Comparison of ENCODE assay signal across 14 mouse cellular contexts in genomic region chr16:90405599-90405998, GRCm38 (mm10). TPM values are rescaled to one million over a fixed set of nuclear protein-coding genes. Genes with fewer than 3 reads are reported as not detected.
A peak's percentile ranks its signal among the peaks of the same experiment; 100 is the strongest.
DNase-seq lines count a peak whose midpoint lies in the region; ATAC-seq lines count a peak whose summit lies in the region.
"Had no signal": no experiment of that assay in that cellular context is flagged by ENCODE, and none has a peak within 500 bp of the region (broad histone marks: within the 10 kb centered on the region; RNA-seq: fewer than 3 reads in every experiment).

No protein-coding gene starts in this region.

- no peak overlapping the region for H3K4me2 ChIP-seq in forebrain, embryonic 16.5 days (ENCODE audit: low read length)
- H3K4me2 ChIP-seq: liver, embryonic 11.5 days had no signal

- H3K36me3 ChIP-seq in forebrain, embryonic 16.5 days (ENCODE audit: control insufficient read depth, insufficient read depth): no peaks in the 10 kb centered on the region

- peaks cover 51% of the 10 kb centered on the region for H3K4me1 ChIP-seq in forebrain, embryonic 16.5 days (replicated peaks; ENCODE audit: control insufficient read depth, insufficient read depth, low read length)

- peak overlapping the region; percentile 74 for H3K27ac ChIP-seq in forebrain, embryonic 16.5 days (ENCODE audit: low read length)
- H3K27ac ChIP-seq: gastrocnemius, adult 2 months had no signal

- no peaks in the 10 kb centered on the region for H3K9me3 ChIP-seq in forebrain, embryonic 16.5 days (ENCODE audit: control insufficient read depth, low read length)

- no peak overlapping the region for H3K4me3 ChIP-seq in forebrain, embryonic 16.5 days (replicated peaks; ENCODE audit: low read length)
- H3K4me3 ChIP-seq: gastrocnemius, adult 2 months had no signal

- 56% methylated on average over 6 of the region's 6 CpGs for WGBS in forebrain, embryonic 16.5 days

- no peak for ATAC-seq in forebrain, embryonic 16.5 days

- H3K9ac ChIP-seq in forebrain, embryonic 16.5 days (replicated peaks; ENCODE audit: low read depth, low read length): no peak overlapping the region

- DNase-seq in heart, postnatal 4 days: peak; percentile 22
- DNase-seq in heart, adult 18-20 months: no peak
- DNase-seq in ES-CJ7 (ENCODE audit: low read depth, low spot score): peak; percentile 39
- peak; percentile 59 for DNase-seq in embryo, embryonic 10 days (ENCODE audit: low spot score)
- no peak for DNase-seq in frontal cortex, postnatal 36 days (ENCODE audit: low spot score in 2 of 2)
- DNase-seq in thymus, postnatal 25 days: no peak
- DNase-seq: cerebellum, adult 11-12 months; gastrocnemius, adult 2 months; layer of hippocampus, postnatal 36 days; spleen, adult 18-20 months had no signal

- H3K27me3 ChIP-seq in forebrain, embryonic 16.5 days (replicated peaks; ENCODE audit: control insufficient read depth, insufficient read depth, low read length): no peaks in the 10 kb centered on the region

RNA-seq across cellular contexts. Expression of gene Hunk, which starts 19.8 kb away (rescaled TPM):
- total RNA-seq in heart, postnatal 4 days (2021): 1 to 10 TPM; 7.2 to 8.4 TPM
- total RNA-seq in heart, adult 18-20 months (2021): under 1 TPM; 0.36 to 0.40 TPM
- 11.2 and 11.5 TPM in 2 replicates for polyA plus RNA-seq in forebrain, embryonic 16.5 days (2015; fragmentation: Nextera tagmentation; extraction: Ambion mirVana)
- total RNA-seq: CH12.LX; megakaryocyte, adult 5-6 weeks had no signal

Comparison
In these comparisons a context has a peak if more than half of its experiments do, and no peak if none do; other contexts are left out.
1. DNase-seq: peak in heart, postnatal 4 days (single experiment), ES-CJ7 (single experiment) and embryo, embryonic 10 days (single experiment); none in heart, adult 18-20 months (0 of 2), frontal cortex, postnatal 36 days (0 of 2) and thymus, postnatal 25 days (single experiment).
2. RNA of gene Hunk, which starts 19.8 kb away (total RNA-seq): 7.2 to 8.4 TPM in heart, postnatal 4 days; 0.36 to 0.40 TPM in heart, adult 18-20 months; every median in the first group is over 4 times any median in the second.